8 mouse cellular contexts compared by ENCODE assay signal in genomic region chr11:109244635-109245360, GRCm38 (mm10). TPM values are rescaled to one million over a fixed set of nuclear protein-coding genes. Genes with fewer than 3 reads are reported as not detected.
DNase-seq lines count a peak whose midpoint lies in the region; ATAC-seq and TF ChIP-seq lines count a peak whose summit lies in the region.

No protein-coding gene starts in this region.

- H3K9ac ChIP-seq in forebrain, embryonic 15.5 days (replicated peaks), result 0 out of 2 replicates have a peak overlapping the region, but pooled peaks have one; percentile 16
- H3K9ac ChIP-seq in intestine, embryonic 15.5 days, result no peak overlapping the region
- peak overlapping the region; percentile 42; the same call in 1 of the 2 replicates for H3K9ac ChIP-seq in midbrain, embryonic 14.5 days (replicated peaks; ENCODE audit: low read length)
- H3K9ac ChIP-seq in stomach, postnatal 0 days (ENCODE audit: low read length), result no peak overlapping the region

- H3K4me1 ChIP-seq in forebrain, embryonic 15.5 days, result no peaks in the 10 kb centered on the region
- no peaks in the 10 kb centered on the region for H3K4me1 ChIP-seq in intestine, embryonic 15.5 days (replicated peaks)
- peaks cover 13% of the 10 kb centered on the region; the same call in 1 of the 2 replicates for H3K4me1 ChIP-seq in limb, embryonic 10.5 days
- peaks cover 4% of the 10 kb centered on the region; the same call in 1 of the 2 replicates for H3K4me1 ChIP-seq in midbrain, embryonic 14.5 days (ENCODE audit: control insufficient read depth, insufficient read depth, low read length)
- no peaks in the 10 kb centered on the region for H3K4me1 ChIP-seq in stomach, postnatal 0 days (replicated peaks; ENCODE audit: control insufficient read depth, insufficient read depth)

- H3K27me3 ChIP-seq in forebrain, embryonic 15.5 days, result no peaks in the 10 kb centered on the region
- no peaks in the 10 kb centered on the region for H3K27me3 ChIP-seq in intestine, embryonic 15.5 days (replicated peaks)
- no peaks in the 10 kb centered on the region for H3K27me3 ChIP-seq in limb, embryonic 10.5 days (ENCODE audit: low read depth, poor library complexity, severe bottlenecking)
- H3K27me3 ChIP-seq in midbrain, embryonic 14.5 days (ENCODE audit: control insufficient read depth, insufficient read depth, low read length), result no peaks in the 10 kb centered on the region
- no peaks in the 10 kb centered on the region for H3K27me3 ChIP-seq in stomach, postnatal 0 days (ENCODE audit: control insufficient read depth, insufficient read depth, low read length)

- no peak overlapping the region for H3K4me3 ChIP-seq in forebrain, embryonic 15.5 days
- no peak overlapping the region for H3K4me3 ChIP-seq in intestine, embryonic 15.5 days (replicated peaks)
- H3K4me3 ChIP-seq in limb, embryonic 10.5 days, result 0 out of 2 replicates have a peak overlapping the region, but pooled peaks have one; percentile 29
- H3K4me3 ChIP-seq in midbrain, embryonic 14.5 days (replicated peaks; ENCODE audit: low read depth, low read length), result no peak overlapping the region
- no peak overlapping the region for H3K4me3 ChIP-seq in stomach, postnatal 0 days (ENCODE audit: low read depth, low read length)

- peak; percentile 10 for DNase-seq in urinary bladder, postnatal 25 days (ENCODE audit: low spot score)
- no peak for DNase-seq in urinary bladder, adult 2 months (ENCODE audit: low spot score)
- DNase-seq in cerebellum, adult 11-12 months, result peak; percentile 31
- peak; percentile 62 for DNase-seq in limb, embryonic 10.5 days (ENCODE audit: low spot score)
- DNase-seq in midbrain, embryonic 14.5 days, result peak; percentile 94
- peak; percentile 34 for DNase-seq in stomach, postnatal 0 days (ENCODE audit: low spot score)

- peak; percentile 88 for ATAC-seq in forebrain, embryonic 15.5 days (replicated peaks)
- peak; percentile 83 for ATAC-seq in intestine, embryonic 15.5 days
- peak; percentile 70; the same call in 1 of the 2 replicates for ATAC-seq in midbrain, embryonic 14.5 days (ENCODE audit: low FRiP score, low TSS enrichment)
- ATAC-seq in stomach, postnatal 0 days (ENCODE audit: low FRiP score, low TSS enrichment), result peak; percentile 80

- no peak overlapping the region for H3K27ac ChIP-seq in forebrain, embryonic 15.5 days (replicated peaks)
- H3K27ac ChIP-seq in intestine, embryonic 15.5 days, result no peak overlapping the region
- no peak overlapping the region for H3K27ac ChIP-seq in limb, embryonic 10.5 days
- peak overlapping the region; percentile 63 for H3K27ac ChIP-seq in midbrain, embryonic 14.5 days (replicated peaks; ENCODE audit: low read depth, low read length)
- H3K27ac ChIP-seq in stomach, postnatal 0 days (replicated peaks), result no peak overlapping the region

- 27% methylated on average over 23 of the region's 23 CpGs for WGBS in forebrain, embryonic 15.5 days
- WGBS in intestine, embryonic 15.5 days, result 25% methylated on average over 23 of the region's 23 CpGs
- 19% methylated on average over 23 of the region's 23 CpGs for WGBS in limb, embryonic 10.5 days
- 27% methylated on average over 23 of the region's 23 CpGs for WGBS in midbrain, embryonic 14.5 days
- WGBS in stomach, postnatal 0 days, result 29% methylated on average over 23 of the region's 23 CpGs

- peak overlapping the region; percentile 26; the same call in 1 of the 2 replicates for H3K4me2 ChIP-seq in forebrain, embryonic 15.5 days (replicated peaks)
- H3K4me2 ChIP-seq in intestine, embryonic 15.5 days (replicated peaks), result peak overlapping the region; percentile 43
- peak overlapping the region; percentile 38 for H3K4me2 ChIP-seq in midbrain, embryonic 14.5 days (ENCODE audit: low read length)
- 0 out of 2 replicates have a peak overlapping the region, but pooled peaks have one; percentile 17 for H3K4me2 ChIP-seq in stomach, postnatal 0 days (replicated peaks; ENCODE audit: low read depth)

- H3K9me3 ChIP-seq in forebrain, embryonic 15.5 days, result no peaks in the 10 kb centered on the region
- no peaks in the 10 kb centered on the region for H3K9me3 ChIP-seq in intestine, embryonic 15.5 days
- no peaks in the 10 kb centered on the region for H3K9me3 ChIP-seq in limb, embryonic 10.5 days (replicated peaks)
- no peaks in the 10 kb centered on the region for H3K9me3 ChIP-seq in midbrain, embryonic 14.5 days (ENCODE audit: control insufficient read depth, low read length)
- no peaks in the 10 kb centered on the region for H3K9me3 ChIP-seq in stomach, postnatal 0 days (ENCODE audit: control insufficient read depth, low read length)

- TF ChIP-seq CTCF in stomach, postnatal 0 days (IDR thresholded peaks at IDR 0.05; ENCODE audit: low read depth), result peak; percentile 92

- no peak for TF ChIP-seq EP300 in stomach, postnatal 0 days (optimal IDR thresholded peaks at IDR 0.05)

- H3K36me3 ChIP-seq in forebrain, embryonic 15.5 days, result no peaks in the 10 kb centered on the region
- H3K36me3 ChIP-seq in intestine, embryonic 15.5 days, result no peaks in the 10 kb centered on the region
- H3K36me3 ChIP-seq in limb, embryonic 10.5 days, result no peaks in the 10 kb centered on the region
- no peaks in the 10 kb centered on the region; the same call in 1 of the 2 replicates for H3K36me3 ChIP-seq in midbrain, embryonic 14.5 days (ENCODE audit: control insufficient read depth, insufficient read depth, low read length)
- H3K36me3 ChIP-seq in stomach, postnatal 0 days (ENCODE audit: control insufficient read depth, insufficient read depth, low read length), result no peaks in the 10 kb centered on the region

RNA-seq across cellular contexts. Expression of gene Rgs9, which starts 53.1 kb away (rescaled TPM):
- polyA plus RNA-seq in urinary bladder, adult 2 months (2012; rRNA removed), result 1.8 and 1.9 TPM in 2 replicates
- 5.4 and 6.5 TPM in 2 replicates for polyA plus RNA-seq in forebrain, embryonic 15.5 days (2015; fragmentation: Nextera tagmentation; extraction: Ambion mirVana)
- 3.6 and 4.2 TPM in 2 replicates for polyA plus RNA-seq in intestine, embryonic 15.5 days (2015; fragmentation: Nextera tagmentation; extraction: Ambion mirVana)
- 2.1 and 4.2 TPM in 2 replicates for polyA plus RNA-seq in limb, embryonic 10.5 days (2016; fragmentation: Nextera tagmentation; extraction: Ambion mirVana)
- polyA plus RNA-seq in midbrain, embryonic 14.5 days (2014; fragmentation: Nextera tagmentation; extraction: Ambion mirVana), result 9.7 and 12.4 TPM in 2 replicates
- 0.73 and 1.1 TPM in 2 replicates for polyA plus RNA-seq in stomach, postnatal 0 days (2015; fragmentation: Nextera tagmentation; extraction: Ambion mirVana)

Comparison
In these comparisons a context has a peak if more than half of its experiments do, and no peak if none do; other contexts are left out.
1. H3K9ac ChIP-seq: peak in forebrain, embryonic 15.5 days (single experiment) and midbrain, embryonic 14.5 days (single experiment); none in intestine, embryonic 15.5 days (single experiment) and stomach, postnatal 0 days (single experiment).
2. Peak in every context shown above with its lines, with median percentiles within 50 percentile points of each other: ATAC-seq and H3K4me2 ChIP-seq.